Mouse (Mus musculus) embryonic fibroblast, embryonic 13.5 days (primary cell): ENCODE measurements around the gene Kcnmb1. TPM values are rescaled to one million over a fixed set of nuclear protein-coding genes. Genes with fewer than 3 reads are reported as not detected.

Experiments
- H3K27ac ChIP-seq: 2 replicates; pipeline ENCODE4 v1.5.1; 2012; ENCODE audit warnings: low read length, control low read depth, inconsistent platforms; ENCODE audit not compliant: insufficient read depth
- H3K4me1 ChIP-seq: 2 replicates; pipeline ENCODE4 v1.6.1; 2011; ENCODE audit warnings: low read length; ENCODE audit not compliant: control insufficient read depth, insufficient read depth
- H3K4me3 ChIP-seq: 2 replicates; pipeline ENCODE4 v1.5.1; 2011; ENCODE audit warnings: mild to moderate bottlenecking, control low read depth, low read length; ENCODE audit not compliant: insufficient read depth
- CTCF ChIP-seq: IDR thresholded peaks from 2 replicates; pipeline ENCODE4 v1.5.1; 2011; ENCODE audit warnings: mild to moderate bottlenecking, control low read depth, low read length, moderate library complexity, borderline replicate concordance; ENCODE audit not compliant: insufficient read depth
- POLR2A ChIP-seq: IDR thresholded peaks from 2 replicates; pipeline ENCODE4 v1.6.1; 2011; ENCODE audit warnings: low read depth, mild to moderate bottlenecking, control low read depth, low read length, moderate library complexity
- polyA plus RNA-seq: library from polyadenylated mRNA; stranded (reverse); fragments of >200 nt; gene quantifications from 2 replicates; pipeline ENCODE4 v1.2.4, GENCODE M21; 2011; ENCODE audit warnings: low read depth; ENCODE audit not compliant: missing spikeins, insufficient read length

The Kcnmb1 gene
- polyA plus RNA-seq, 1 experiment: 0.77 TPM

GRCm38 (mm10) chr11:33992938-33993337, 30.1 kb downstream of the Kcnmb1 start, which contains the start of gene Kcnip1:
Kcnip1 (minus strand) TSS chr11:33993152.
- Histone ChIP-seq H3K27ac (no peak within 1 kb of the TSS), H3K4me3 (no peak within 1 kb of the TSS), H3K4me1 (no peaks in the 10 kb centered on the region)
- TF ChIP-seq POLR2A (no peak), CTCF (no peak)

GRCm38 (mm10) chr11:33993496-33993895, 30.7 kb downstream of the Kcnmb1 start:
- Histone ChIP-seq H3K4me1 (no peaks in the 10 kb centered on the region), H3K27ac (no peak overlapping the region), H3K4me3 (no peak overlapping the region)
- no peak for TF ChIP-seq CTCF
- TF ChIP-seq POLR2A: no peak

- Histone ChIP-seq H3K4me3 (no peak overlapping the region), H3K4me1 (no peaks in the 10 kb centered on the region), H3K27ac (no peak overlapping the region)
- TF ChIP-seq CTCF (no peak), POLR2A (no peak)
Measured at GRCm38 (mm10) chr11:33998244-33998643, 35.4 kb downstream of the Kcnmb1 start.

GRCm38 (mm10) chr11:34000416-34000815, 37.6 kb downstream of the Kcnmb1 start:
- TF ChIP-seq POLR2A: no peak
- TF ChIP-seq CTCF: no peak
- no peak overlapping the region for H3K27ac ChIP-seq

GRCm38 (mm10) chr11:34001938-34002592, 39.3 kb downstream of the Kcnmb1 start:
- no peak overlapping the region for H3K4me3 ChIP-seq
- no peak overlapping the region for H3K27ac ChIP-seq
- H3K4me1 ChIP-seq: no peaks in the 10 kb centered on the region
- TF ChIP-seq POLR2A: no peak
- 0 out of 2 replicates have a peak, but pooled peaks have one; percentile 8 for TF ChIP-seq CTCF

More at GRCm38 (mm10) chr11:34000416-34000815, 37.6 kb downstream of the Kcnmb1 start:
- H3K4me1 ChIP-seq: no peaks in the 10 kb centered on the region
- no peak overlapping the region for H3K4me3 ChIP-seq

GRCm38 (mm10) chr11:34002593-34002965, 39.8 kb downstream of the Kcnmb1 start:
- no peaks in the 10 kb centered on the region for H3K4me1 ChIP-seq
- TF ChIP-seq CTCF (no peak), POLR2A (no peak)

GRCm38 (mm10) chr11:34007616-34008015, 44.8 kb downstream of the Kcnmb1 start:
- no peak overlapping the region for H3K4me3 ChIP-seq
- H3K4me1 ChIP-seq: peaks cover 4% of the 10 kb centered on the region; the same call in 1 of the 2 replicates
- TF ChIP-seq POLR2A (no peak), CTCF (no peak)
- H3K27ac ChIP-seq: no peak overlapping the region

More at GRCm38 (mm10) chr11:34002593-34002965, 39.8 kb downstream of the Kcnmb1 start:
- no peak overlapping the region for H3K4me3 ChIP-seq
- no peak overlapping the region for H3K27ac ChIP-seq

GRCm38 (mm10) chr11:34008214-34008613, 45.4 kb downstream of the Kcnmb1 start:
- Histone ChIP-seq H3K27ac (no peak overlapping the region), H3K4me3 (no peak overlapping the region), H3K4me1 (peaks cover 4% of the 10 kb centered on the region; the same call in 1 of the 2 replicates)
- TF ChIP-seq CTCF: no peak
- TF ChIP-seq POLR2A: no peak

- Histone ChIP-seq H3K4me1 (peaks cover 4% of the 10 kb centered on the region; the same call in 1 of the 2 replicates), H3K4me3 (no peak overlapping the region), H3K27ac (no peak overlapping the region)
- TF ChIP-seq CTCF (peak; percentile 78; the same call in 1 of the 2 replicates), POLR2A (no peak)
Measured at GRCm38 (mm10) chr11:34008702-34009101, 45.9 kb downstream of the Kcnmb1 start.

- Histone ChIP-seq H3K4me1 (peaks cover 4% of the 10 kb centered on the region; the same call in 1 of the 2 replicates), H3K27ac (no peak overlapping the region), H3K4me3 (no peak overlapping the region)
- no peak for TF ChIP-seq POLR2A
- no peak for TF ChIP-seq CTCF
Measured at GRCm38 (mm10) chr11:34009316-34010087, 46.7 kb downstream of the Kcnmb1 start.
